Mouse (Mus musculus): ENCODE results near the gene Skap1. TPM values are rescaled to one million over a fixed set of nuclear protein-coding genes. Genes with fewer than 3 reads are reported as not detected.
A peak's percentile ranks its signal among the peaks of the same experiment; 100 is the strongest.

Skap1 gene
- polyA plus RNA-seq, 1 experiment from 2014 or later = 7.4 TPM

GRCm38 (mm10) chr11:96434888-96435287, 29.5 kb upstream of the Skap1 start:
- H3K27ac ChIP-seq (ENCODE audit: low read depth, low read length) = no peak overlapping the region
- no peak overlapping the region for H3K4me3 ChIP-seq (ENCODE audit: low read length)
- H3K27me3 ChIP-seq (replicated peaks; ENCODE audit: control insufficient read depth, insufficient read depth, low read length) = no peaks in the 10 kb centered on the region
- no peak overlapping the region for H3K4me2 ChIP-seq (ENCODE audit: low read length)
- ATAC-seq = no peak
- no peaks in the 10 kb centered on the region; the same call in none of the 2 replicates for H3K4me1 ChIP-seq (ENCODE audit: control insufficient read depth, insufficient read depth, low read depth, low read length)
- H3K36me3 ChIP-seq (ENCODE audit: control insufficient read depth, insufficient read depth, low read length) = no peaks in the 10 kb centered on the region
- H3K9ac ChIP-seq (ENCODE audit: low read depth, low read length) = no peak overlapping the region
- H3K9me3 ChIP-seq (ENCODE audit: control insufficient read depth, low read length) = no peaks in the 10 kb centered on the region
- 77% methylated on average over 6 of the region's 6 CpGs for WGBS

- no peak overlapping the region; the same call in 1 of the 2 replicates for H3K27ac ChIP-seq (ENCODE audit: low read depth, low read length)
- H3K4me2 ChIP-seq (ENCODE audit: low read length) = peak overlapping the region; percentile 30
- WGBS = 43% methylated on average over 7 of the region's 7 CpGs
Measured at GRCm38 (mm10) chr11:96436525-96436924, 27.9 kb upstream of the Skap1 start.

GRCm38 (mm10) chr11:96438787-96439186, 25.6 kb upstream of the Skap1 start:
- Histone ChIP-seq H3K9me3 (ENCODE audit: control insufficient read depth, low read length) (no peaks in the 10 kb centered on the region), H3K27ac (ENCODE audit: low read depth, low read length) (no peak overlapping the region), H3K36me3 (ENCODE audit: control insufficient read depth, insufficient read depth, low read length) (no peaks in the 10 kb centered on the region), H3K4me2 (ENCODE audit: low read length) (0 out of 2 replicates have a peak overlapping the region, but pooled peaks have one; percentile 5), H3K27me3 (replicated peaks; ENCODE audit: control insufficient read depth, insufficient read depth, low read length) (no peaks in the 10 kb centered on the region), H3K9ac (ENCODE audit: low read depth, low read length) (no peak overlapping the region), H3K4me3 (ENCODE audit: low read length) (no peak overlapping the region), H3K4me1 (ENCODE audit: control insufficient read depth, insufficient read depth, low read depth, low read length) (no peaks in the 10 kb centered on the region; the same call in none of the 2 replicates)
- peak; percentile 40; the same call in 1 of the 2 replicates for ATAC-seq
- 4% methylated on average over 7 of the region's 7 CpGs for WGBS

More at GRCm38 (mm10) chr11:96436525-96436924, 27.9 kb upstream of the Skap1 start:
- Histone ChIP-seq H3K9ac (ENCODE audit: low read depth, low read length) (no peak overlapping the region), H3K4me3 (ENCODE audit: low read length) (no peak overlapping the region), H3K4me1 (ENCODE audit: control insufficient read depth, insufficient read depth, low read depth, low read length) (no peaks in the 10 kb centered on the region; the same call in none of the 2 replicates), H3K27me3 (replicated peaks; ENCODE audit: control insufficient read depth, insufficient read depth, low read length) (no peaks in the 10 kb centered on the region), H3K9me3 (ENCODE audit: control insufficient read depth, low read length) (no peaks in the 10 kb centered on the region), H3K36me3 (ENCODE audit: control insufficient read depth, insufficient read depth, low read length) (no peaks in the 10 kb centered on the region)
- peak; percentile 54 for ATAC-seq

GRCm38 (mm10) chr11:96441546-96442185, 22.7 kb upstream of the Skap1 start:
- no peak overlapping the region for H3K9ac ChIP-seq (ENCODE audit: low read depth, low read length)
- no peaks in the 10 kb centered on the region for H3K9me3 ChIP-seq (ENCODE audit: control insufficient read depth, low read length)
- H3K4me2 ChIP-seq (ENCODE audit: low read length) = no peak overlapping the region
- no peaks in the 10 kb centered on the region; the same call in none of the 2 replicates for H3K4me1 ChIP-seq (ENCODE audit: control insufficient read depth, insufficient read depth, low read depth, low read length)
- WGBS = 63% methylated on average over 12 of the region's 12 CpGs
- ATAC-seq = no peak
- no peak overlapping the region for H3K4me3 ChIP-seq (ENCODE audit: low read length)
- no peaks in the 10 kb centered on the region for H3K36me3 ChIP-seq (ENCODE audit: control insufficient read depth, insufficient read depth, low read length)
- H3K27ac ChIP-seq (ENCODE audit: low read depth, low read length) = no peak overlapping the region
- no peaks in the 10 kb centered on the region for H3K27me3 ChIP-seq (replicated peaks; ENCODE audit: control insufficient read depth, insufficient read depth, low read length)

GRCm38 (mm10) chr11:96442468-96442867, 21.9 kb upstream of the Skap1 start:
- 80% methylated on average over 5 of the region's 5 CpGs for WGBS
- Histone ChIP-seq H3K4me1 (ENCODE audit: control insufficient read depth, insufficient read depth, low read depth, low read length) (no peaks in the 10 kb centered on the region; the same call in none of the 2 replicates), H3K4me2 (ENCODE audit: low read length) (no peak overlapping the region), H3K27ac (ENCODE audit: low read depth, low read length) (no peak overlapping the region), H3K36me3 (ENCODE audit: control insufficient read depth, insufficient read depth, low read length) (no peaks in the 10 kb centered on the region), H3K4me3 (ENCODE audit: low read length) (no peak overlapping the region), H3K27me3 (replicated peaks; ENCODE audit: control insufficient read depth, insufficient read depth, low read length) (no peaks in the 10 kb centered on the region), H3K9ac (ENCODE audit: low read depth, low read length) (no peak overlapping the region), H3K9me3 (ENCODE audit: control insufficient read depth, low read length) (no peaks in the 10 kb centered on the region)
- no peak for ATAC-seq

- Histone ChIP-seq H3K36me3 (ENCODE audit: control insufficient read depth, insufficient read depth, low read length) (no peaks in the 10 kb centered on the region), H3K9ac (ENCODE audit: low read depth, low read length) (no peak overlapping the region), H3K4me1 (ENCODE audit: control insufficient read depth, insufficient read depth, low read depth, low read length) (no peaks in the 10 kb centered on the region), H3K27ac (ENCODE audit: low read depth, low read length) (no peak overlapping the region), H3K4me3 (ENCODE audit: low read length) (no peak overlapping the region), H3K9me3 (ENCODE audit: control insufficient read depth, low read length) (no peaks in the 10 kb centered on the region), H3K27me3 (replicated peaks; ENCODE audit: control insufficient read depth, insufficient read depth, low read length) (no peaks in the 10 kb centered on the region), H3K4me2 (ENCODE audit: low read length) (no peak overlapping the region)
- WGBS = 55% methylated on average over 24 of the region's 24 CpGs
- ATAC-seq = no peak
Measured at GRCm38 (mm10) chr11:96447931-96448330, 16.5 kb upstream of the Skap1 start.

- no peaks in the 10 kb centered on the region for H3K27me3 ChIP-seq (replicated peaks; ENCODE audit: control insufficient read depth, insufficient read depth, low read length)
- no peak overlapping the region for H3K4me3 ChIP-seq (ENCODE audit: low read length)
- H3K27ac ChIP-seq (ENCODE audit: low read depth, low read length) = no peak overlapping the region
- no peak overlapping the region for H3K4me2 ChIP-seq (ENCODE audit: low read length)
- H3K9ac ChIP-seq (ENCODE audit: low read depth, low read length) = no peak overlapping the region
- H3K4me1 ChIP-seq (ENCODE audit: control insufficient read depth, insufficient read depth, low read depth, low read length) = peaks cover 19% of the 10 kb centered on the region
- no peak for ATAC-seq
- H3K9me3 ChIP-seq (ENCODE audit: control insufficient read depth, low read length) = no peaks in the 10 kb centered on the region
- no peaks in the 10 kb centered on the region for H3K36me3 ChIP-seq (ENCODE audit: control insufficient read depth, insufficient read depth, low read length)
- 81% methylated on average over 5 of the region's 5 CpGs for WGBS
Measured at GRCm38 (mm10) chr11:96455111-96455510, 9.3 kb upstream of the Skap1 start.

- no peak for ATAC-seq
- no peaks in the 10 kb centered on the region for H3K27me3 ChIP-seq (replicated peaks; ENCODE audit: control insufficient read depth, insufficient read depth, low read length)
- no peak overlapping the region for H3K4me2 ChIP-seq (ENCODE audit: low read length)
- no peak overlapping the region for H3K4me3 ChIP-seq (ENCODE audit: low read length)
- no peaks in the 10 kb centered on the region for H3K9me3 ChIP-seq (ENCODE audit: control insufficient read depth, low read length)
- no peak overlapping the region for H3K9ac ChIP-seq (ENCODE audit: low read depth, low read length)
- 77% methylated on average over 6 of the region's 6 CpGs for WGBS
- peak overlapping the region; percentile 70; the same call in 1 of the 2 replicates for H3K27ac ChIP-seq (ENCODE audit: low read depth, low read length)
- peaks cover 19% of the 10 kb centered on the region for H3K4me1 ChIP-seq (ENCODE audit: control insufficient read depth, insufficient read depth, low read depth, low read length)
- no peaks in the 10 kb centered on the region for H3K36me3 ChIP-seq (ENCODE audit: control insufficient read depth, insufficient read depth, low read length)
Measured at GRCm38 (mm10) chr11:96455699-96456326, 8.6 kb upstream of the Skap1 start.

GRCm38 (mm10) chr11:96456508-96457305, 7.7 kb upstream of the Skap1 start:
- Histone ChIP-seq H3K9ac (ENCODE audit: low read depth, low read length) (peak overlapping the region; percentile 40; the same call in 1 of the 2 replicates), H3K4me1 (ENCODE audit: control insufficient read depth, insufficient read depth, low read depth, low read length) (peaks cover 21% of the 10 kb centered on the region), H3K9me3 (ENCODE audit: control insufficient read depth, low read length) (no peaks in the 10 kb centered on the region), H3K4me3 (ENCODE audit: low read length) (no peak overlapping the region), H3K36me3 (ENCODE audit: control insufficient read depth, insufficient read depth, low read length) (no peaks in the 10 kb centered on the region), H3K27ac (ENCODE audit: low read depth, low read length) (peak overlapping the region; percentile 70), H3K4me2 (ENCODE audit: low read length) (no peak overlapping the region; the same call in 1 of the 2 replicates), H3K27me3 (replicated peaks; ENCODE audit: control insufficient read depth, insufficient read depth, low read length) (no peaks in the 10 kb centered on the region)
- WGBS = 16% methylated on average over 12 of the region's 12 CpGs
- ATAC-seq = peak; percentile 64
